Mouse (Mus musculus) mouse trophoblast stem cell (cell line): ENCODE measurements at regions not wholly inside any gene's neighbourhood (a gene's known extent, or its start where the extent isn't known, plus 50 kb on each side); places are given as distances from the start of the nearest gene placed in this dataset.
"Not testable (repeated sequence)": the region's sequence is repeated elsewhere in the genome, so short reads cannot be mapped to it uniquely, and the experiment has no call there.

Experiments
- in situ Hi-C, 2 experiments: fragments of 300-500 bp; cut with MseI, MboI; formaldehyde crosslinking; loops; 2 replicates in 1 of 2; 3 replicates in 1 of 2; pipeline ENCODE4 v1.15.1; 2025

- in situ Hi-C loops: no loop called here
Observed at GRCm38 (mm10) chr5:134848981-134849380, 57.6 kb downstream of the Tmem270 start.

GRCm38 (mm10) chr5:134848571-134848970 is 58.0 kb downstream of the Tmem270 start:
- in situ Hi-C loops: no loop called here

- in situ Hi-C loops: no loop called here
Observed at GRCm38 (mm10) chr5:134845416-134845815, 61.1 kb downstream of the Tmem270 start.

- in situ Hi-C loops: not testable (repeated sequence)
Observed at GRCm38 (mm10) chr5:134844216-134844615, 62.3 kb downstream of the Tmem270 start.

- in situ Hi-C loops: no loop called here
Observed at GRCm38 (mm10) chr5:134841205-134841980, 65.1 kb downstream of the Tmem270 start.

- in situ Hi-C loops: no loop called here
Observed at GRCm38 (mm10) chr5:134836489-134836888, 70.0 kb downstream of the Tmem270 start.

GRCm38 (mm10) chr5:134832896-134833295 is 73.6 kb downstream of the Tmem270 start:
- in situ Hi-C loops: no loop called here

- in situ Hi-C loops: no loop called here
Observed at GRCm38 (mm10) chr5:134817671-134818070, 70.5 kb upstream of the Eln start.

GRCm38 (mm10) chr5:134809121-134809520 is 62.0 kb upstream of the Eln start:
- in situ Hi-C loops: no loop called here

- in situ Hi-C loops: no loop called here
Observed at GRCm38 (mm10) chr5:134804291-134805049, 57.3 kb upstream of the Eln start.

- in situ Hi-C loops: no loop called here
Observed at GRCm38 (mm10) chr5:134802161-134802719, 55.1 kb upstream of the Eln start.

- in situ Hi-C loops: no loop called here
Observed at GRCm38 (mm10) chr5:134800481-134800880, 53.4 kb upstream of the Eln start.

GRCm38 (mm10) chr5:134799911-134800310 is 52.8 kb upstream of the Eln start:
- in situ Hi-C loops: loop anchor here in 1 of 2 experiments (25.0 kb wide), 1 partner anchor 87 kb away; no protein-coding TSS in a partner anchor

GRCm38 (mm10) chr5:134797688-134798094 is 50.6 kb upstream of the Eln start:
- in situ Hi-C loops: loop anchor here in 1 of 2 experiments (25.0 kb wide), 1 partner anchor 90 kb away; no protein-coding TSS in a partner anchor
